Mouse (Mus musculus) hematopoietic stem cell, adult 5-6 weeks (primary cell): ENCODE data around the gene Usp29. TPM values are rescaled to one million over a fixed set of nuclear protein-coding genes. Genes with fewer than 3 reads are reported as not detected.

Experiments
- ATAC-seq, 2 experiments: fragments of 125-278 bp in 1 of 2; replicated peaks in 1 of 2; 2 replicates each; pipeline ENCODE4 v1.8.0; 2016 to 2017; ENCODE audit warnings: inconsistent platforms in 2 of 2, mild to moderate bottlenecking in 2 of 2, moderate number of reproducible peaks in 2 of 2, low read depth in 1 of 2, moderate TSS enrichment in 1 of 2; ENCODE audit not compliant: low FRiP score in 2 of 2, poor library complexity in 2 of 2, severe bottlenecking in 2 of 2, insufficient read depth in 1 of 2, low TSS enrichment in 1 of 2
- total RNA-seq: library from RNA; stranded (forward); fragments of 172-1452, 232-1000 nt; gene quantifications from 2 replicates; pipeline ENCODE4 v1.2.3, GENCODE M21; 2017

Usp29 gene
- 0.45 TPM in 1 of 2 replicates, not detected in the other for total RNA-seq

- 0 out of 4 replicates have a peak, but pooled peaks have one; percentile 6 to 22 for ATAC-seq
Measured at GRCm38 (mm10) chr7:6730241-6730640, at the start of gene Usp29, which contains the start of gene Peg3. Usp29 (plus strand) TSS chr7:6730578. Peg3 (minus strand) TSS chr7:6730431.

- no peak for ATAC-seq
Measured at GRCm38 (mm10) chr7:6685511-6685910, 44.9 kb upstream of the Usp29 start.

DNA sequence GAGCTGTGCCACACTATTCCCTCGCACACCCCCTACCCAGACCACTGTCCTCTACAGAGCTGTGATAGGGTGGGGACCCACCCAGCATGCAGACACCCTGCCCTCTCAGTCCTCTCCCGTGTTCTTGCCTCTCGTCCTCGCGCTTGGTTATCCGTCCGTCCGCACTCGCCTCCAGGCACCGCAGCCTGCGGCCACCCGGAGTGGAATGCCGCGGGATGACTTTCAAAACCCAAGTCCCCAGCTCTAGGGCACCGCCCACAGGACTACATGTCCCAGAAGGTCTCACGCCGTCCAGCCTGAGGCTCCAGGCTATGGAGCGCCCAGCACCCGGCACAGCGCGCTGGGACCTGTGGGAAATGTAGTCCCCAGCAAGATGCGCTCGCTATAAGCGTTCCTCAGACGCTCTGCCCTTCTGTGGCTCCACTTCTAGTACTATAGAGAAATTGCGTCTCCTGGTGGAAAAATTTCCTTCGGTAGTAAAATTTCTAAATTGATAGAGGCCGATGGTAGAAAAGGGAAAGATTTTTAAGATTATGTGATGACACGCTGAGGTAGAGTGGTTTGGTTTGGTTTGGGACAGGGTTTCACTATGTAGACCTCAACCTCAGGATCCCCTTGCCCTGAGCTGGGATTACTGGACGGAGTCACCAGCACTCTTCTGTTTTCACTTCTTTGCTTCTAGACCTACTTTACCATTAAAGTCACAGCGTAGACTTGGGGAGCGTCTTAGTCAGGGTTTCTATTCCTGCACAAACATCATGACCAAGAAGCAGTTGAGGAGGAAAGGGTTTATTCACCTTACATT lies 33.9 kb upstream of the Usp29 start, which contains the start of gene Zim1:
TSS of gene Zim1 (minus strand) at position 210 of the 805 bp plus-strand sequence.
- ATAC-seq, result peak; percentile 68 to 69

GRCm38 (mm10) chr7:6699230-6699629 lies 31.1 kb upstream of the Usp29 start:
- no peak for ATAC-seq

- no peak for ATAC-seq
Measured at GRCm38 (mm10) chr7:6707416-6708015, 22.9 kb upstream of the Usp29 start.

- ATAC-seq, result no peak
Measured at GRCm38 (mm10) chr7:6708451-6709180, 21.8 kb upstream of the Usp29 start.

- no peak for ATAC-seq
Measured at GRCm38 (mm10) chr7:6709396-6709795, 21.0 kb upstream of the Usp29 start.

GRCm38 (mm10) chr7:6727351-6728121 lies 2.8 kb upstream of the Usp29 start:
- no peak for ATAC-seq

- ATAC-seq, result 0 out of 4 replicates have a peak, but pooled peaks of 1 of the 2 experiments have one; percentile 11
Measured at GRCm38 (mm10) chr7:6728263-6728931, 2.0 kb upstream of the Usp29 start.

DNA sequence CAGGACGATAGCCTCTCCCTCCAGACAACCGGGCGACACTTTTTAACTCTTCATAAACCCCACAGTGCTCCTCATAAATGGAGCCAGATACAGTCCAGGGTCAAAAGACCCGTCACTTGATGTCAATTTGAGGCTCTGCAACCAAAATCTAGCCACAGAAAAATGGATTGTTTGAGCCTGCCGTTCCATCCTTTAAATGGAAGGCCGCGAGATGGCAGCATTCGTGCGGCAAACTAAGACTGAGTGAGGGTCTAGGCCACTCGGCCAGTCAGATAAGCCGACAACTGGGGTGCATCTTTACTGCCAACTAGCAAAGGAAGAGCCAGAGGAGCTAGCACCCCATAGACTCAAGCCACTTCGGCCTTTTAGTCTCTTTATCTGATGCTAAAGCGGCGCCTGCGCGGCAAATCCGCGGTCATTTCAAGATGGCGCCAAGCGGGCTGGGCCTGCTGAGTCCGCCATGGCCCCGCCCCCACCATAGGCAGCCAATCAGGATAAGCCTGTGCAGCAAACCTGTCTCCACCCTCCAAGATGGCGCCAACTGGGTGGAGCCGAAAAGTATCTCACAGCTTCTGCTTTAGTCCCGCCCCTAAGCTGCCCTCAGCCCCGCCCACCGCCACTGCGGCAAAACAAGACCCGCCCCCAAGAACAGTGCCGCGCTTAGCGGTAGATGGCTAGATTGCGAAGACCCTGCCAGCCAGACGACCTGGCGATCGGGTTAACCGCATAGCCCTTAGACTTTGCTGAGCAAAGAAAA lies 1.1 kb upstream of the Usp29 start:
- ATAC-seq, result peak; percentile 68 to 76

GRCm38 (mm10) chr7:6730801-6731200 lies 423 bp downstream of the Usp29 start:
- ATAC-seq, result no peak

DNA sequence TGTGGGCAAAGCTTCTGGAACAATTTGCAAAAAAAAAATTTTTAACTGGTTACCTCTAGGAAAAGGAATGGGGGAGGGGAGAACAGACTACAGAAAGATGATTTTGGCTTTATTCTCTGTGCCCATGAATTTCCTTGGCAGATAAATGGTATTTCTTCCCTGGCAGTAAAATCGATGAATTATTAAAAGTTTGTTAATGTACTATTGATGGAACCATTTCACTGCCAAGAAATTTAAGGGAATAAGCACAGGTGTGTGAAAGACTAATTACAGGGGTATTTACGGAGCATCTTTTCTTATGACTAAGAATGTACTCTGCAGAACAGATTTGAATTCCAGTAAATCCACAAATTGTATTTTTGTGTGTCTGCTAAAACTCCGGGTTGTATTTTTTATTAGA lies 995 bp downstream of the Usp29 start:
- ATAC-seq, result no peak

- no peak for ATAC-seq
Measured at GRCm38 (mm10) chr7:6731930-6732329, 1.6 kb downstream of the Usp29 start.

- no peak for ATAC-seq
Measured at GRCm38 (mm10) chr7:6736060-6736459, 5.7 kb downstream of the Usp29 start.

GRCm38 (mm10) chr7:6744281-6744904 lies 14.0 kb downstream of the Usp29 start:
- no peak for ATAC-seq

DNA sequence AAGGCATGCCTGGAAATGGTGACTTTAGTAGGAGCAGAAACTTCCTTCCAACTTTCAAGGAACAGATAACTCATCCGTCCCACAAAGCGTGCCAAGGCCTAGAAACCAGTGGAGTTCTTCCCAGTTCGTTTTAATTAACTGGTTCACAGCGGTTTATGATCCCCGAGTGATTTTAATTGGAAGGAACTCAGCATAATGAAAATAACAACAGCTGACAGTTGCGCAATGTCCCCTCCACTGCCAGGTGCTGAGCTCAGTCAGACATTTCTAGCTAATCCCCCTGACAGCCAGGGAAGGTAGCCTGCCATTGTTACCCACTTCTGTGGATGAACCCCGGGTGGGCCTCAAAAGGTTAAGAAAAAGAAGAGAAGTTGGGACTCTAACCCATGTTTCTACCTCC lies 18.8 kb downstream of the Usp29 start:
- no peak for ATAC-seq
